Mouse (Mus musculus): ENCODE measurements around the gene Syngap1.

DNA sequence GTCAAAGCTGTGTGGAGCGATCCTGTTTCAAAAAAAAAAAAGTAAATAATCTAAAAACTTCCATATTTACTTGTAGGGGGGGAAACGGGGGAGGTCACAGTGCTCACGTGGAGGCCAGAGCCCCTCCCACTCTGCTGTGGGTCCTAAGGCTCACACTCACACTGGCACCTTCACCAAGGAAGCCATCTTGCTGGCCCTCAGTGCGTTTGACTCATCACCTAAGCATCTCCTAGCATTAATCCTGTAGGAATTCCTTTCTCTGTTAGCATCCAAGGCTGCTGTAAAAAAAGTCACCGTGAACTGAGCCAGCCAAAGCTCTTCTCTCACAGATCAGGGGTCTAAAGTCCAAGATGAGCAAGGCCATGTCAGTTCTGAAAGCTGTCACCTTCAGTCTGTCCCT lies 15.3 kb downstream of the Syngap1 start:
- TF ChIP-seq CTCF (IDR thresholded peaks at IDR 0.05; ENCODE audit: low read depth) = no peak
- TF ChIP-seq EP300 (IDR thresholded peaks at IDR 0.05; ENCODE audit: low read depth) = no peak

Measured in liver, embryonic 14.5 days (tissue).